Mouse (Mus musculus): ENCODE data around the gene Lrrc46. TPM values are rescaled to one million over a fixed set of nuclear protein-coding genes. Genes with fewer than 3 reads are reported as not detected.

Lrrc46 gene
- polyA plus RNA-seq, 1 experiment from 2014 or later, result 1.1 TPM

DNA sequence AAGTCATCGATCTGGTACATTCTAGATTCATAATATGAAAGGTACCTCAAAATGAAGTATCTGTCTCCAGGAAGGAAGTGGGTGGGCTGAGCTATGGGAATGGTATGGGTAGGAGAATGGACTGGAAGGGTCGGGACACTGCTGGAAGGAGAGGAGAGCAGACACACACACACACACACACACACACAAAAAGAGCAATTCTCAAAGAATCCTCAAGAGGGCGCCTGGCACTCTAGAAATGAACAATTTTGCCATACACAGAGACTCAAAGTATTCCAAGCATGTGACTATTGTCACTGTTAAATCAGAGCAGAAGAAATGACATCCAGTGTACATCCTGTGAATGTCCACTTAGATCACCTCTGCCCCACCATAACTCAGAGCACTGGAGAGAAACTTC is 31.3 kb upstream of the Lrrc46 start:
- 29% methylated on average over 3 of the region's 3 CpGs for WGBS
- no peaks in the 10 kb centered on the region for H3K27me3 ChIP-seq (ENCODE audit: control insufficient read depth, insufficient read depth, low read length)
- no peak overlapping the region for H3K4me3 ChIP-seq (ENCODE audit: low read length)
- no peak overlapping the region for H3K27ac ChIP-seq (ENCODE audit: low read length)
- H3K9me3 ChIP-seq (replicated peaks; ENCODE audit: control insufficient read depth, low read length), result no peaks in the 10 kb centered on the region
- H3K4me1 ChIP-seq (ENCODE audit: control insufficient read depth, insufficient read depth, low read length), result peaks cover 10% of the 10 kb centered on the region
- no peak overlapping the region for H3K4me2 ChIP-seq (ENCODE audit: low read depth, low read length)
- ATAC-seq (replicated peaks; ENCODE audit: extremely low read depth, insufficient read depth, low FRiP score), result no peak
- no peaks in the 10 kb centered on the region for H3K36me3 ChIP-seq (ENCODE audit: control insufficient read depth, insufficient read depth)
- no peak overlapping the region for H3K9ac ChIP-seq (ENCODE audit: low read length)

DNA sequence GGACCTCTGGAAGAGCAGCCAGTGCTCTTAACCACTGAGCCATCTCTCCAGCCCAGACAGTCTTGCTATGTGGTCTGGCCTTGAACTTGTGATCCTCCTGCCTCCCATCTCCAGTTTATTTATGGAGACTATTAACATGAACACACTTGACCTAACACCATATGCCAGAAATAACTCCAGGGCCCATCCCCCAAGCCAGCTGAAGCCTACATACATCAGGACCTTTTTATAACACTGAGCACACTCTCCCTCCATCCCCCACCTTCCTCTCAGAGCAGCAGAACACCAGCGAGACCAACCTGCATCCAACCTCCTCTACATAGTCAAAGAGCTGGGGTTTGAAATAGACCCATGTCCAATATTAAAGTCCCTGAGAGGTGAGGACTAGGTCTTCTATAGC is 29.9 kb upstream of the Lrrc46 start:
- ATAC-seq (replicated peaks; ENCODE audit: extremely low read depth, insufficient read depth, low FRiP score), result peak; percentile 92
- Histone ChIP-seq H3K27me3 (ENCODE audit: control insufficient read depth, insufficient read depth, low read length) (no peaks in the 10 kb centered on the region), H3K9ac (ENCODE audit: low read length) (peak overlapping the region; percentile 53; the same call in 1 of the 2 replicates), H3K9me3 (replicated peaks; ENCODE audit: control insufficient read depth, low read length) (no peaks in the 10 kb centered on the region), H3K27ac (ENCODE audit: low read length) (peak overlapping the region; percentile 81), H3K36me3 (ENCODE audit: control insufficient read depth, insufficient read depth) (no peaks in the 10 kb centered on the region; the same call in 1 of the 2 replicates), H3K4me2 (ENCODE audit: low read depth, low read length) (no peak overlapping the region), H3K4me1 (ENCODE audit: control insufficient read depth, insufficient read depth, low read length) (peaks cover 10% of the 10 kb centered on the region), H3K4me3 (ENCODE audit: low read length) (no peak overlapping the region)
- 30% methylated on average over 1 of the region's 1 CpGs for WGBS

DNA sequence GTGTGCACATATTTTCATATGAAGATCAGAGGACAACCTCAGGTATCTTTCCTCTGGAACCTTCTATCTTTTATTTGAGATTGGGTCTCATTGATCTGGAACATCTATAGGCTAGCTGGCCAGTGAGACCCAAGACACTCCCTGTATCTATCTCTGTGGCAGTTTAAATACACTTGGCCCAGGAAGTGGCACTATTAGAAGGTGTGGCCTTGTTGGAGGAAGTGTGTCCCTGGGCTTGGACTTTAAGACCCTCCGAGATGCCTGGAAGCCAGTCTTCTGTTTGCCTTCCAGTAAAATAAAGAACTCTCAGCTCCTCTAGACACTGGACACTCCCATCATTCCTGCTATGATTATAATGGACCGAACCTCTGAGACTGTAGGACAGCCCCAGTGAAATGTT is 28.6 kb upstream of the Lrrc46 start:
- no peak overlapping the region for H3K4me3 ChIP-seq (ENCODE audit: low read length)
- no peak overlapping the region for H3K4me2 ChIP-seq (ENCODE audit: low read depth, low read length)
- WGBS, result 76% methylated on average over 2 of the region's 2 CpGs
- H3K27ac ChIP-seq (ENCODE audit: low read length), result no peak overlapping the region
- H3K9ac ChIP-seq (ENCODE audit: low read length), result no peak overlapping the region
- H3K36me3 ChIP-seq (ENCODE audit: control insufficient read depth, insufficient read depth), result no peaks in the 10 kb centered on the region; the same call in 1 of the 2 replicates
- ATAC-seq (replicated peaks; ENCODE audit: extremely low read depth, insufficient read depth, low FRiP score), result no peak
- H3K27me3 ChIP-seq (ENCODE audit: control insufficient read depth, insufficient read depth, low read length), result no peaks in the 10 kb centered on the region
- H3K4me1 ChIP-seq (ENCODE audit: control insufficient read depth, insufficient read depth, low read length), result peaks cover 10% of the 10 kb centered on the region
- H3K9me3 ChIP-seq (replicated peaks; ENCODE audit: control insufficient read depth, low read length), result no peaks in the 10 kb centered on the region

DNA sequence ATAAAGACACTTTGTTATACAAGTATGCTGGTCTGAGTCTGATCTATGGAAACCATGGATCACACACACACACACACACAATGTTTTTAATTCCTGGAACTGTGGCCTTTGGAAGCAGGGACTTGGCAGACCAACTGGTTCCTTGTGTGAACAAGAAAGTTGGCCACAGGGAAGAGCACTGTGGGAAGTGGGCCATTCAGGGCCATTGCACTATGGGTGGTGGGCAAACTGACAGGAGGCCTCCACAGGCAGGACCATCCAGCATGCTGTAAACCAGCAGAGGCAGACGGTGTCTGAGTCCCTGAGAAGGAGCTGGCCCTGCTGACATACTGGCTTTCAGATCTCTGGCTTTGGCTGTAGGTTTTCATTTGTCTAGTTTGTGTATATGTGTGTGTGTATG is 28.1 kb upstream of the Lrrc46 start:
- Histone ChIP-seq H3K4me2 (ENCODE audit: low read depth, low read length) (no peak overlapping the region), H3K9me3 (replicated peaks; ENCODE audit: control insufficient read depth, low read length) (no peaks in the 10 kb centered on the region), H3K4me3 (ENCODE audit: low read length) (no peak overlapping the region), H3K27me3 (ENCODE audit: control insufficient read depth, insufficient read depth, low read length) (no peaks in the 10 kb centered on the region), H3K9ac (ENCODE audit: low read length) (no peak overlapping the region), H3K36me3 (ENCODE audit: control insufficient read depth, insufficient read depth) (no peaks in the 10 kb centered on the region; the same call in 1 of the 2 replicates), H3K4me1 (ENCODE audit: control insufficient read depth, insufficient read depth, low read length) (peaks cover 10% of the 10 kb centered on the region), H3K27ac (ENCODE audit: low read length) (no peak overlapping the region)
- ATAC-seq (replicated peaks; ENCODE audit: extremely low read depth, insufficient read depth, low FRiP score), result no peak
- 73% methylated on average over 1 of the region's 1 CpGs for WGBS

DNA sequence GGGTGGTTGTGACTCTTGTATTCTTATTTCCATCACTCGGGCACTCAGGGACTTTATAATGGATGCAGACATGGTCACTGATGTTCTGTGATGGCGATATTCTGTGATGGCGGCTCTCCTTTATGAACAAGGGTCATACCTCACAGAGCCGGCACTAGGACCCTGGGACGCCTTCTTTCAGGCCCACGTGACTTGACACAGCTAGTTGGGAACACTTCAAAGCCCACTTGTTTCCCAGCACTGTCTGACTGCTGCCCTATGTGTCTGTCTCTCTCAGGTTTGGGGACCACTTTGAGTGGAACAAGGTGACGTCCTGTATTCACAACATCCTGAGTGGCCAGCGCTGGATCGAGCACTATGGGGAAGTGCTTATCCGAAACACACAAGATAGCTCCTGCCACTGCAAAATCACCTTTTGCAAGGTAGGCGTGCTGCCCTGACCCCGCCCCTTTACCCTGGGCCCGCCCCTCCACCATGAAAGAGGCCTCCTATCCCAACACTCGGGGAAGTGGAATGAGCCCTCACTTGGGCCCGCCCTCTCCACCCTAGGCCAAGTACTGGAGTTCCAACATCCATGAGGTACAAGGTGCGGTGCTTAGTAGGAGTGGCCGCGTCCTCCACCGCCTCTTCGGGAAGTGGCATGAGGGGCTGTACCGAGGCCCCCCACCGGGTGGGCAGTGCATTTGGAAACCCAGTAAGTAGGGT is 25.6 kb upstream of the Lrrc46 start:
- Histone ChIP-seq H3K4me3 (ENCODE audit: low read length) (no peak overlapping the region), H3K36me3 (ENCODE audit: control insufficient read depth, insufficient read depth) (peaks cover 4% of the 10 kb centered on the region), H3K9me3 (replicated peaks; ENCODE audit: control insufficient read depth, low read length) (no peaks in the 10 kb centered on the region), H3K27ac (ENCODE audit: low read length) (no peak overlapping the region), H3K27me3 (ENCODE audit: control insufficient read depth, insufficient read depth, low read length) (no peaks in the 10 kb centered on the region), H3K9ac (ENCODE audit: low read length) (no peak overlapping the region), H3K4me1 (ENCODE audit: control insufficient read depth, insufficient read depth, low read length) (peaks cover 9% of the 10 kb centered on the region), H3K4me2 (ENCODE audit: low read depth, low read length) (no peak overlapping the region)
- 56% methylated on average over 22 of the region's 22 CpGs for WGBS
- no peak for ATAC-seq (replicated peaks; ENCODE audit: extremely low read depth, insufficient read depth, low FRiP score)

DNA sequence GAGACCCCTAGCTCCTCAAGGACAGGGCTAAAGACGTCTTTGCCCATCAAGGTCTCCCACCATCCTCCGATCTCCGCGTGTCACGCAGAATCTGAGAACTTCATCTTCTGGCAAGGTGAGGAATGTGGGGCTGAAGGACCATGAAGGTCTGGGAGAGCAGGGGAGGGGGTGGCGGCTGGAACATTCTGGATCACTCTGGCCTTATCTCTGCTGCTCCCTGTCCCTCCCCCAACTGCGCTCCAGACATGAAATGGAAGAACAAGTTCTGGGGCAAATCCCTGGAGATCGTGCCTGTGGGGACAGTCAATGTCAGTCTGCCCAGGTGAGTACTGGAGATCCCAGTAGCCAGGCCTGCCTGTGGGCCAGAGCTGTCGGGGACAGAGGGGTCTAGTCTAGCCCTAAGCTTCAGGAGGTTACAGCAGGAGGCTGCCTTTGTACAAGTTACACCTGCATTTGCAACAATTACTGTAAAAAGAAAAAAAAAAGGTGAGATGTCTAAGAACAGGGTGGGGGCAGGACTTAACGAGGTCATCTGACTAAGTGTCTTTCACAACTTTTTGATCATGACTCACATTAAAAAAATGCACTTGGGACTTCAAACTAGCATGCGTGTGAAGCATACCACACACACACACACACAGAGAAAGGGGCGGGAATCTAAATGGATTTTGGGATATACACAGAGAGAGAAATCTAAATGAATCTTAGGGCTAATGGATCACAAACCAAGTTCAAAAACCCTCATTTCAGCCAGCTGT is 24.5 kb upstream of the Lrrc46 start:
- no peak overlapping the region for H3K4me3 ChIP-seq (ENCODE audit: low read length)
- peaks cover 2% of the 10 kb centered on the region; the same call in 1 of the 2 replicates for H3K4me1 ChIP-seq (ENCODE audit: control insufficient read depth, insufficient read depth, low read length)
- H3K36me3 ChIP-seq (ENCODE audit: control insufficient read depth, insufficient read depth), result peaks cover 4% of the 10 kb centered on the region
- no peaks in the 10 kb centered on the region for H3K27me3 ChIP-seq (ENCODE audit: control insufficient read depth, insufficient read depth, low read length)
- no peak overlapping the region for H3K4me2 ChIP-seq (ENCODE audit: low read depth, low read length)
- no peaks in the 10 kb centered on the region for H3K9me3 ChIP-seq (replicated peaks; ENCODE audit: control insufficient read depth, low read length)
- no peak for ATAC-seq (replicated peaks; ENCODE audit: extremely low read depth, insufficient read depth, low FRiP score)
- 71% methylated on average over 12 of the region's 12 CpGs for WGBS
- no peak overlapping the region for H3K9ac ChIP-seq (ENCODE audit: low read length)
- no peak overlapping the region for H3K27ac ChIP-seq (ENCODE audit: low read length)

DNA sequence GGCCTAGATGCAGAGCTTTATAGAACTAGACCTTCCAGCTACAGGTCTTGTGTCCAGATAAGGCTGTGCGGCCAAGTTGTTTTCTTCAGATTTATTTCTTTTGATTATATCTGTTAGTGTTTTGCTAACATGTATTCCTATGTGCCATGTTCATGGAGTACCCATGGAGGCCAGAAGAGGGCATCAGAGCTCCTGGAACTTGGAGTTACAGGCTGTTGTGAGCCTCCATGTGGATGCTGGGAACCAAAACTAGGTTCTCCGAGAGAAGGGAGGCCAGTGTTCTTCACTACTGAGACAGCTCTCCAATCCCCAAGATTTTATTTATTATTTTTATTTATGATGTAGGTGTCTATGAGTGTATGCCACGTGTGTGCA is 22.7 kb upstream of the Lrrc46 start:
- H3K27me3 ChIP-seq (ENCODE audit: control insufficient read depth, insufficient read depth, low read length), result no peaks in the 10 kb centered on the region
- ATAC-seq (replicated peaks; ENCODE audit: extremely low read depth, insufficient read depth, low FRiP score), result no peak
- no peak overlapping the region for H3K4me2 ChIP-seq (ENCODE audit: low read depth, low read length)
- H3K27ac ChIP-seq (ENCODE audit: low read length), result no peak overlapping the region
- no peaks in the 10 kb centered on the region for H3K9me3 ChIP-seq (replicated peaks; ENCODE audit: control insufficient read depth, low read length)
- peaks cover 2% of the 10 kb centered on the region; the same call in 1 of the 2 replicates for H3K4me1 ChIP-seq (ENCODE audit: control insufficient read depth, insufficient read depth, low read length)
- no peak overlapping the region for H3K4me3 ChIP-seq (ENCODE audit: low read length)
- peaks cover 6% of the 10 kb centered on the region for H3K36me3 ChIP-seq (ENCODE audit: control insufficient read depth, insufficient read depth)
- no peak overlapping the region for H3K9ac ChIP-seq (ENCODE audit: low read length)
- WGBS, result 77% methylated on average over 3 of the region's 3 CpGs

DNA sequence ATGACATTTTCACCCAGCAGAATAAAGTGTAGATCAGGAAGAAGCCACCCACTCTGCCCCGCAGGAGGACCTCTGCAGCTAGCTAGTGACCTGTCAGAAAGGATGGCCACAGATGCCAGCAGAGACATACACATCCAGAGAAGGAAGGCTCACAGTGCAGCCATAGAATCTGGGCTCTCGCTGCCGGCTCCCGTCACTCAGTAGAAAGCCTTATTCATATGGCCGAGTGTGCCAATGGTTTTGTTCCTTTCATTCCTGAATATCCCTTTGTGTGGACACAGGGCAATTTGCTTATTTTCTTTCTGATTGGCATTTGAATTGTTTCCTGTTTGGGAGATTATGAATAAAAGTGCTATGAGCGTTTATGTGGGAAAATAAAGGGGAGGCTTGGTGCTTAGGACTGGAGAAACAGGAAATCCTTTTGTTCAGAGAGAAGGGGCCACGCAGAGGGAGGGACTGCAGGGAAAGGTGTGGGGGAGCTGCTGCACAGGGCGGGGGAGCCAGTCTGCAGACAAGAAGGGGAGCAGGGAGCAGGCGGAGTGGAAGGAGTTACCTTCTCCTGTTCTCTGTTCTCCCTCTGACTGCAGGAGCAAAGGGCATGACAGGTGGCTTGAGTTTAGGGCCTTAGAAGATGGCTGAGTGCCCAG is 22.2 kb upstream of the Lrrc46 start:
- WGBS, result 58% methylated on average over 9 of the region's 9 CpGs
- Histone ChIP-seq H3K27me3 (ENCODE audit: control insufficient read depth, insufficient read depth, low read length) (no peaks in the 10 kb centered on the region), H3K4me3 (ENCODE audit: low read length) (no peak overlapping the region), H3K9ac (ENCODE audit: low read length) (no peak overlapping the region), H3K4me1 (ENCODE audit: control insufficient read depth, insufficient read depth, low read length) (peaks cover 2% of the 10 kb centered on the region; the same call in 1 of the 2 replicates), H3K4me2 (ENCODE audit: low read depth, low read length) (no peak overlapping the region), H3K9me3 (replicated peaks; ENCODE audit: control insufficient read depth, low read length) (no peaks in the 10 kb centered on the region), H3K36me3 (ENCODE audit: control insufficient read depth, insufficient read depth) (peaks cover 10% of the 10 kb centered on the region), H3K27ac (ENCODE audit: low read length) (no peak overlapping the region)
- no peak for ATAC-seq (replicated peaks; ENCODE audit: extremely low read depth, insufficient read depth, low FRiP score)

DNA sequence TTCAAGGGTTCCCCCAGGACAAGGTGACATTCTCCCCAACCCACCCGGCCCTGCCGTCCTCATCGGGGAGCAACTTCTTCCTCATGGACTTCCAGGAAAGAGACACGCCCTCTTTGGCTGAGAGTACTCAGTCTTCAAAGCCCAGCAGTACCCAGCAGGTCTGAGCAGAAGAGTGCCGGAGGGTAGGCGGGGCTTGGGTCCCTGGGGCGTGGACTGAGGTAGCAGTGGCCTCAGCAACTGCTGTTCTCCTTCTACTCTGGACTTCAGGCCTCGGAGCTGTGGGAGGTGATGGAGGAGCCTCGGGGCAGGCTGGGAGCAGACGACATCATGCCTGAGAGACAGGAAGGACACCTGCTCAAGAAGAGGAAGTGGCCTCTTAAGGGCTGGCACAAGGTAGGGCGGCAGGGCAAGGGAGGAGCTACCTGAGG is 11.0 kb upstream of the Lrrc46 start:
- ATAC-seq (replicated peaks; ENCODE audit: extremely low read depth, insufficient read depth, low FRiP score), result no peak
- peaks cover 33% of the 10 kb centered on the region for H3K36me3 ChIP-seq (ENCODE audit: control insufficient read depth, insufficient read depth)
- H3K27ac ChIP-seq (ENCODE audit: low read length), result no peak overlapping the region
- peaks cover 16% of the 10 kb centered on the region for H3K4me1 ChIP-seq (ENCODE audit: control insufficient read depth, insufficient read depth, low read length)
- H3K9me3 ChIP-seq (replicated peaks; ENCODE audit: control insufficient read depth, low read length), result no peaks in the 10 kb centered on the region
- H3K4me3 ChIP-seq (ENCODE audit: low read length), result no peak overlapping the region
- H3K4me2 ChIP-seq (ENCODE audit: low read depth, low read length), result peak overlapping the region; percentile 93
- no peaks in the 10 kb centered on the region for H3K27me3 ChIP-seq (ENCODE audit: control insufficient read depth, insufficient read depth, low read length)
- WGBS, result 19% methylated on average over 11 of the region's 11 CpGs
- no peak overlapping the region; the same call in 1 of the 2 replicates for H3K9ac ChIP-seq (ENCODE audit: low read length)
